ENCODE assay signal across 11 mouse cellular contexts in genomic region chr15:100627287-100627686, GRCm38 (mm10). TPM values are rescaled to one million over a fixed set of nuclear protein-coding genes. Genes with fewer than 3 reads are reported as not detected.
DNase-seq lines count a peak whose midpoint lies in the region; ATAC-seq and TF ChIP-seq lines count a peak whose summit lies in the region.
"Had no signal": no experiment of that assay in that cellular context is flagged by ENCODE, and none has a peak within 500 bp of the region (broad histone marks: within the 10 kb centered on the region; RNA-seq: fewer than 3 reads in every experiment).

No protein-coding gene starts in this region.

- no peak for ATAC-seq in heart, embryonic 12.5 days (ENCODE audit: insufficient number of reproducible peaks, low FRiP score)
- no peak for ATAC-seq in lung, postnatal 0 days
- no peak for ATAC-seq in embryonic facial prominence, embryonic 15.5 days (ENCODE audit: insufficient number of reproducible peaks, low FRiP score, low TSS enrichment, low read depth)
- no peak for ATAC-seq in stomach, embryonic 16.5 days (ENCODE audit: insufficient read depth, low FRiP score)

- H3K9ac ChIP-seq in heart, embryonic 12.5 days, result no peak overlapping the region
- H3K9ac ChIP-seq in lung, postnatal 0 days (replicated peaks; ENCODE audit: low read depth), result no peak overlapping the region
- no peak overlapping the region for H3K9ac ChIP-seq in embryonic facial prominence, embryonic 15.5 days
- H3K9ac ChIP-seq in stomach, embryonic 16.5 days (ENCODE audit: low read length), result no peak overlapping the region

- no peaks in the 10 kb centered on the region for H3K9me3 ChIP-seq in heart, embryonic 12.5 days (replicated peaks)
- H3K9me3 ChIP-seq in lung, postnatal 0 days (ENCODE audit: low read length), result no peaks in the 10 kb centered on the region
- H3K9me3 ChIP-seq in embryonic facial prominence, embryonic 15.5 days (replicated peaks), result no peaks in the 10 kb centered on the region
- H3K9me3 ChIP-seq in stomach, embryonic 16.5 days (replicated peaks; ENCODE audit: control insufficient read depth, low read length), result no peaks in the 10 kb centered on the region

- intact Hi-C loops in heart, postnatal 14 days (cut with DNase I), result no loop called here

- H3K36me3 ChIP-seq in heart, embryonic 12.5 days, result no peaks in the 10 kb centered on the region
- no peaks in the 10 kb centered on the region for H3K36me3 ChIP-seq in lung, postnatal 0 days (ENCODE audit: insufficient read depth, low read length)
- H3K36me3 ChIP-seq in embryonic facial prominence, embryonic 15.5 days, result no peaks in the 10 kb centered on the region
- peaks cover 3% of the 10 kb centered on the region; the same call in 1 of the 2 replicates for H3K36me3 ChIP-seq in stomach, embryonic 16.5 days (ENCODE audit: control insufficient read depth, insufficient read depth, low read length)

- 20% methylated on average over 10 of the region's 10 CpGs for WGBS in heart, embryonic 12.5 days
- WGBS in lung, postnatal 0 days, result 33% methylated on average over 10 of the region's 10 CpGs
- 14% methylated on average over 10 of the region's 10 CpGs for WGBS in embryonic facial prominence, embryonic 15.5 days
- WGBS in stomach, embryonic 16.5 days, result 20% methylated on average over 10 of the region's 10 CpGs

- no peak overlapping the region for H3K4me3 ChIP-seq in heart, embryonic 12.5 days
- H3K4me3 ChIP-seq in lung, postnatal 0 days (ENCODE audit: low read depth, low read length), result no peak overlapping the region
- no peak overlapping the region for H3K4me3 ChIP-seq in embryonic facial prominence, embryonic 15.5 days (replicated peaks)
- no peak overlapping the region for H3K4me3 ChIP-seq in stomach, embryonic 16.5 days (replicated peaks; ENCODE audit: low read length)

- TF ChIP-seq EP300 in lung, postnatal 0 days (IDR thresholded peaks at IDR 0.05), result 0 out of 2 replicates have a peak, but pooled peaks have one; percentile 35

- TF ChIP-seq CTCF in lung, postnatal 0 days (IDR thresholded peaks at IDR 0.05), result no peak

- H3K27me3 ChIP-seq in heart, embryonic 12.5 days (replicated peaks), result no peaks in the 10 kb centered on the region
- no peaks in the 10 kb centered on the region for H3K27me3 ChIP-seq in lung, postnatal 0 days (replicated peaks; ENCODE audit: insufficient read depth, low read length)
- H3K27me3 ChIP-seq in embryonic facial prominence, embryonic 15.5 days, result no peaks in the 10 kb centered on the region
- H3K27me3 ChIP-seq in stomach, embryonic 16.5 days (ENCODE audit: control insufficient read depth, insufficient read depth, low read length), result no peaks in the 10 kb centered on the region

- DNase-seq in heart, postnatal 14 days, result no peak
- no peak for DNase-seq in lung, postnatal 0 days (ENCODE audit: low spot score)
- DNase-seq in lung, postnatal 14 days, result no peak
- no peak for DNase-seq in urinary bladder, postnatal 36 days (ENCODE audit: low spot score in 2 of 2)
- DNase-seq in thymus, postnatal 0 days (ENCODE audit: low spot score), result no peak
- DNase-seq: adrenal gland, postnatal 25 days; cerebellum, adult 9-11 months; gastrocnemius, postnatal 10 days had no signal

- peaks cover 13% of the 10 kb centered on the region for H3K4me1 ChIP-seq in heart, embryonic 12.5 days (replicated peaks)
- H3K4me1 ChIP-seq in lung, postnatal 0 days (ENCODE audit: insufficient read depth, low read depth, low read length), result peaks cover 5% of the 10 kb centered on the region; the same call in 1 of the 2 replicates
- peaks cover 10% of the 10 kb centered on the region for H3K4me1 ChIP-seq in embryonic facial prominence, embryonic 15.5 days
- H3K4me1 ChIP-seq in stomach, embryonic 16.5 days (ENCODE audit: control insufficient read depth, insufficient read depth, low read length), result peaks cover 9% of the 10 kb centered on the region

- peak overlapping the region; percentile 27; the same call in 1 of the 2 replicates for H3K4me2 ChIP-seq in heart, embryonic 12.5 days
- no peak overlapping the region for H3K4me2 ChIP-seq in lung, postnatal 0 days (replicated peaks; ENCODE audit: low read depth, low read length)
- H3K4me2 ChIP-seq in embryonic facial prominence, embryonic 15.5 days (replicated peaks), result no peak overlapping the region; the same call in 1 of the 2 replicates
- H3K4me2 ChIP-seq in stomach, embryonic 16.5 days (ENCODE audit: low read depth, low read length), result 0 out of 2 replicates have a peak overlapping the region, but pooled peaks have one; percentile 0

- no peak overlapping the region for H3K27ac ChIP-seq in heart, embryonic 12.5 days (ENCODE audit: poor library complexity, severe bottlenecking)
- peak overlapping the region; percentile 74 for H3K27ac ChIP-seq in lung, postnatal 0 days (ENCODE audit: low read length)
- H3K27ac ChIP-seq in embryonic facial prominence, embryonic 15.5 days (replicated peaks), result 0 out of 2 replicates have a peak overlapping the region, but pooled peaks have one; percentile 22
- peak overlapping the region; percentile 34 for H3K27ac ChIP-seq in stomach, embryonic 16.5 days (ENCODE audit: low read length)

RNA-seq across cellular contexts. Expression of gene Smagp, which starts 9.5 kb away (rescaled TPM):
- polyA plus RNA-seq in heart, embryonic 12.5 days (2016; fragmentation: Nextera tagmentation; extraction: Ambion mirVana), result 15.0 and 18.0 TPM in 2 replicates
- 10 to 100 TPM; 14.8 to 17.1 TPM for total RNA-seq in heart, postnatal 14 days (2021)
- polyA plus RNA-seq in lung, postnatal 0 days (2015; fragmentation: Nextera tagmentation; extraction: Ambion mirVana), result 65.6 and 71.8 TPM in 2 replicates
- 25.7 and 28.5 TPM in 2 replicates for polyA plus RNA-seq in embryonic facial prominence, embryonic 15.5 days (2015; fragmentation: Nextera tagmentation; extraction: Ambion mirVana)
- polyA plus RNA-seq in stomach, embryonic 16.5 days (2015; fragmentation: Nextera tagmentation; extraction: Ambion mirVana), result 40.6 and 51.8 TPM in 2 replicates
- polyA plus RNA-seq in thymus, postnatal 0 days (2015; fragmentation: Nextera tagmentation; extraction: Ambion mirVana), result 4.8 TPM in 2 replicates

RNA-seq across cellular contexts. Expression of gene Dazap2, which starts 12.1 kb away (rescaled TPM):
- polyA plus RNA-seq in heart, embryonic 12.5 days (2016; fragmentation: Nextera tagmentation; extraction: Ambion mirVana), result 193 and 200 TPM in 2 replicates
- total RNA-seq in heart, postnatal 14 days (2021), result 100 to 1,000 TPM; 146 to 158 TPM
- polyA plus RNA-seq in lung, postnatal 0 days (2015; fragmentation: Nextera tagmentation; extraction: Ambion mirVana), result 246 and 299 TPM in 2 replicates
- polyA plus RNA-seq in embryonic facial prominence, embryonic 15.5 days (2015; fragmentation: Nextera tagmentation; extraction: Ambion mirVana), result 179 and 203 TPM in 2 replicates
- polyA plus RNA-seq in stomach, embryonic 16.5 days (2015; fragmentation: Nextera tagmentation; extraction: Ambion mirVana), result 194 and 213 TPM in 2 replicates
- polyA plus RNA-seq in thymus, postnatal 0 days (2015; fragmentation: Nextera tagmentation; extraction: Ambion mirVana), result 266 and 303 TPM in 2 replicates

RNA-seq across cellular contexts. Expression of gene Pou6f1, which starts 27.5 kb away (rescaled TPM):
- 4.7 and 5.4 TPM in 2 replicates for polyA plus RNA-seq in heart, embryonic 12.5 days (2016; fragmentation: Nextera tagmentation; extraction: Ambion mirVana)
- 10 to 100 TPM; 13.2 to 14.6 TPM for total RNA-seq in heart, postnatal 14 days (2021)
- 6.4 and 7.6 TPM in 2 replicates for polyA plus RNA-seq in lung, postnatal 0 days (2015; fragmentation: Nextera tagmentation; extraction: Ambion mirVana)
- 12.3 and 13.8 TPM in 2 replicates for polyA plus RNA-seq in embryonic facial prominence, embryonic 15.5 days (2015; fragmentation: Nextera tagmentation; extraction: Ambion mirVana)
- 3.5 and 5.3 TPM in 2 replicates for polyA plus RNA-seq in stomach, embryonic 16.5 days (2015; fragmentation: Nextera tagmentation; extraction: Ambion mirVana)
- 18.7 and 21.6 TPM in 2 replicates for polyA plus RNA-seq in thymus, postnatal 0 days (2015; fragmentation: Nextera tagmentation; extraction: Ambion mirVana)

RNA-seq across cellular contexts. Expression of gene Bin2, which starts 42.1 kb away (rescaled TPM):
- 3.7 and 6.3 TPM in 2 replicates for polyA plus RNA-seq in heart, embryonic 12.5 days (2016; fragmentation: Nextera tagmentation; extraction: Ambion mirVana)
- total RNA-seq in heart, postnatal 14 days (2021), result 1 to 10 TPM; 1.8 to 3.9 TPM
- 4.2 and 4.5 TPM in 2 replicates for polyA plus RNA-seq in lung, postnatal 0 days (2015; fragmentation: Nextera tagmentation; extraction: Ambion mirVana)
- 5.2 and 5.7 TPM in 2 replicates for polyA plus RNA-seq in embryonic facial prominence, embryonic 15.5 days (2015; fragmentation: Nextera tagmentation; extraction: Ambion mirVana)
- 6.0 and 6.3 TPM in 2 replicates for polyA plus RNA-seq in stomach, embryonic 16.5 days (2015; fragmentation: Nextera tagmentation; extraction: Ambion mirVana)
- polyA plus RNA-seq in thymus, postnatal 0 days (2015; fragmentation: Nextera tagmentation; extraction: Ambion mirVana), result 33.1 and 45.9 TPM in 2 replicates

Comparison
In these comparisons a context has a peak if more than half of its experiments do, and no peak if none do; other contexts are left out.
1. H3K4me2 ChIP-seq: peak in heart, embryonic 12.5 days (single experiment) and stomach, embryonic 16.5 days (single experiment); none in lung, postnatal 0 days (single experiment) and embryonic facial prominence, embryonic 15.5 days (single experiment).